Mouse (Mus musculus) cortical plate, adult 2 months (tissue): ENCODE measurements around the gene Fthl17b.
"Not testable (repeated sequence)": the region's sequence is repeated elsewhere in the genome, so short reads cannot be mapped to it uniquely, and the experiment has no call there.

Experiments
- CTCF ChIP-seq: fragments of 200-500 bp; IDR thresholded peaks from 2 replicates; pipeline ENCODE4 v1.5.1; 2011; ENCODE audit warnings: mild to moderate bottlenecking, control low read depth, low read length; ENCODE audit not compliant: insufficient read depth; ENCODE audit errors: extremely low read depth
- POLR2A ChIP-seq: fragments of 200-500 bp; IDR thresholded peaks from 2 replicates; pipeline ENCODE4 v1.6.1; 2011; ENCODE audit warnings: mild to moderate bottlenecking, low read length, control low read depth; ENCODE audit not compliant: insufficient read depth; ENCODE audit errors: extremely low read depth

DNA sequence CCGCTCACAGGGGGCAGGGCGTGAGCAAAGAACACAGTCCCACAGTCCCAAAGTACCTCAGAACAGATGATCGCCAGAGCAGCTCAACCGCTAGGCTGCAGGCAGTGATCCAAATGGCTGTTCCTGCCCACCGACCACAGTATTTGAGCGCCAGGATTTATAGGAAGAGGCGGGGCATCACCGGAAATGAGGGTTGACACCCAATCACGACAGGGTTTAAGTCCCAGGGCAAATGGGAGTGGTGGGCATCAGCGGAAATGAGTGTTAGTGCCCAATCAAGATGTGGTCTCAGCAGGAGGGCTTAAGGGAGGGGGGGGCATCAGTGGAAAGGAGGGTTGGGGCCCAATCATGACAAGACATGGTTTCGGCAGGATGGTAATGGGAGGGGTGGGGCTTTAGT, at the start of gene Fthl17b:
- not testable (repeated sequence) for TF ChIP-seq CTCF, POLR2A
